Mouse (Mus musculus) limb, embryonic 12.5 days (tissue): Measurements from ENCODE around the gene Krt28. TPM values are rescaled to one million over a fixed set of nuclear protein-coding genes. Genes with fewer than 3 reads are reported as not detected.

Experiments used
- ATAC-seq: fragments of 200-750 bp; cut with Nextera tagmentation; 2 replicates; pipeline ENCODE4 v1.8.0; 2017; ENCODE audit warnings: low read depth, moderate TSS enrichment; ENCODE audit not compliant: insufficient number of reproducible peaks, insufficient read depth, low FRiP score, low TSS enrichment
- H3K27ac ChIP-seq: fragments of 300-500 bp; sonication (generic); 2 replicates; pipeline ENCODE4 v1.5.1; 2016; ENCODE audit warnings: mild to moderate bottlenecking, moderate library complexity
- H3K27me3 ChIP-seq: fragments of 300-500 bp; sonication (generic); 2 replicates; pipeline ENCODE4 v1.6.1; 2016; ENCODE audit warnings: mild to moderate bottlenecking, moderate library complexity
- H3K36me3 ChIP-seq: fragments of 300-500 bp; sonication (generic); 2 replicates; pipeline ENCODE4 v1.6.1; 2016; ENCODE audit warnings: mild to moderate bottlenecking, moderate library complexity
- H3K4me1 ChIP-seq: fragments of 300-500 bp; sonication (generic); replicated peaks from 2 replicates; pipeline ENCODE4 v1.6.1; 2016
- H3K4me2 ChIP-seq: fragments of 300-500 bp; sonication (generic); 2 replicates; pipeline ENCODE4 v1.6.1; 2016; ENCODE audit warnings: mild to moderate bottlenecking, moderate library complexity
- H3K4me3 ChIP-seq: fragments of 300-500 bp; sonication (generic); replicated peaks from 2 replicates; pipeline ENCODE4 v1.5.1; 2016; ENCODE audit warnings: mild to moderate bottlenecking
- H3K9ac ChIP-seq: fragments of 300-500 bp; sonication (generic); replicated peaks from 2 replicates; pipeline ENCODE4 v1.6.1; 2016; ENCODE audit warnings: mild to moderate bottlenecking, moderate library complexity
- H3K9me3 ChIP-seq: fragments of 300-500 bp; sonication (generic); 2 replicates; pipeline ENCODE4 v1.6.1; 2016; ENCODE audit warnings: mild to moderate bottlenecking, moderate library complexity
- WGBS: fragments of 180-500 bp; shearing (Covaris S2); methylation state at CpG from one replicate; pipeline ENCODE4 v1.1.7; 2016; 5-methylcytosine and 5-hydroxymethylcytosine counted together
- polyA plus RNA-seq: library from polyadenylated mRNA; unstranded; fragments of >200 nt; fragmentation: Nextera tagmentation; extraction: Ambion mirVana; gene quantifications from 2 replicates; pipeline ENCODE4 v1.2.1, GENCODE M21; 2016

Gene Krt28
- polyA plus RNA-seq, 1 experiment from 2014 or later: not detected

- Histone ChIP-seq H3K9ac (no peak overlapping the region), H3K4me2 (no peak overlapping the region), H3K4me1 (no peaks in the 10 kb centered on the region), H3K27ac (no peak overlapping the region), H3K9me3 (no peaks in the 10 kb centered on the region), H3K4me3 (no peak overlapping the region), H3K27me3 (peaks cover 11% of the 10 kb centered on the region; the same call in 1 of the 2 replicates), H3K36me3 (no peaks in the 10 kb centered on the region)
- ATAC-seq: no peak
- WGBS: 40% methylated on average over 10 of the region's 10 CpGs
These were observed 7.9 kb downstream of the Krt28 start for GRCm38 (mm10) chr11:99366791-99367190.

GRCm38 (mm10) chr11:99364412-99364811 lies 10.3 kb downstream of the Krt28 start:
- Histone ChIP-seq H3K9ac (no peak overlapping the region), H3K27ac (no peak overlapping the region), H3K9me3 (no peaks in the 10 kb centered on the region), H3K4me2 (no peak overlapping the region), H3K27me3 (0 out of 2 replicates have a peak, but pooled peaks cover 11% of the 10 kb centered on the region), H3K36me3 (no peaks in the 10 kb centered on the region), H3K4me1 (no peaks in the 10 kb centered on the region), H3K4me3 (no peak overlapping the region)
- 24% methylated on average over 9 of the region's 9 CpGs for WGBS
- no peak for ATAC-seq

DNA sequence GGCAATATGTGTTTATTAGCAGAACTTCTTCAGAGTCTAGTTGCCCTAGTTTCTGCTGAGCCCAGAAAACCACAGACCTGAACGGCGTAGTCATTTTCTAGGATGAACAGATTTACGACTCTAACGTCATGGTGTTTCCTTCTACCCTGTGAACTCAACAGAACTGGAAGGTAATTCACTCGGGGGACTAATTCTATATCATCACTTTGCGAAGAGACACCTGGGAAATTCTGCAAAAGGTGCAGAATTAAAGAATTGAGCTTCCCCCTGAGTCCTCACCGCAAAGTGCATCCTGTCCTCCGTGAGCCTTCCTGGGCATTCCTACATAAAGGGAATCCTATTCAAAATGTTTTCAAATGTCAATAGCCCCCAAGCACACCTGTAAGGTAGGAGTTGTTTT lies 13.3 kb downstream of the Krt28 start:
- H3K4me1 ChIP-seq: no peaks in the 10 kb centered on the region
- H3K27ac ChIP-seq: no peak overlapping the region
- no peak for ATAC-seq
- H3K27me3 ChIP-seq: 0 out of 2 replicates have a peak, but pooled peaks cover 3% of the 10 kb centered on the region
- no peaks in the 10 kb centered on the region for H3K36me3 ChIP-seq
- no peak overlapping the region for H3K4me2 ChIP-seq
- no peaks in the 10 kb centered on the region for H3K9me3 ChIP-seq
- WGBS: 80% methylated on average over 8 of the region's 8 CpGs
- H3K9ac ChIP-seq: no peak overlapping the region
- H3K4me3 ChIP-seq: no peak overlapping the region

DNA sequence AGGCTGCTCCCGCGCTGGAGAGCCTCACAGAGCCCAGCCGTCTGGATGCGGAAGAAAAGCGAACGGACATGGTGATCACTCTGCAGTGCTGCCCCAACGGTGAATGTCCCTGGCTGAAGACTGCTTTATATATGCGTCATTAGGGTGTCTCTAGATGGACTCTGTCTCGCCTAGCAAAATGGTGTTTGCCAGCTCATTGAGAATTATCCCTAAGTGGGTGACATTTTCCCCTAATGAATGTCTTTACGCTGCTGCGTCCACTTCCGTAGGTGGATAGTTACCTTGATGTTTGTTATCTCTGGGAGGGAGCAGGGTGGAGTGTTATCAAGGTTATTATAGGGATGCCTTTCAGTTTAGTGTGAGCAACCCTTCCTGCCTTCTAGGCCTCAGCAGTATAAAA lies 23.7 kb downstream of the Krt28 start, which contains the start of gene Krt27:
Gene Krt27, minus strand, starts transcription at position 101 of the 400 bp plus-strand sequence.
- H3K27me3 ChIP-seq: no peaks in the 10 kb centered on the region
- no peak within 1 kb of the TSS for H3K4me3 ChIP-seq
- H3K9me3 ChIP-seq: no peaks in the 10 kb centered on the region
- H3K4me1 ChIP-seq: no peaks in the 10 kb centered on the region
- no peaks in the 10 kb centered on the region for H3K36me3 ChIP-seq
- no peak within 1 kb of the TSS for H3K4me2 ChIP-seq
- no peak for ATAC-seq
- no peak within 1 kb of the TSS for H3K9ac ChIP-seq
- H3K27ac ChIP-seq: no peak within 1 kb of the TSS
- 73% methylated on average over 12 of the region's 12 CpGs for WGBS

- H3K9ac ChIP-seq: no peak overlapping the region
- H3K4me1 ChIP-seq: no peaks in the 10 kb centered on the region
- no peaks in the 10 kb centered on the region for H3K27me3 ChIP-seq
- WGBS: 84% methylated on average over 11 of the region's 11 CpGs
- H3K9me3 ChIP-seq: no peaks in the 10 kb centered on the region
- H3K36me3 ChIP-seq: no peaks in the 10 kb centered on the region
- no peak overlapping the region for H3K27ac ChIP-seq
- no peak for ATAC-seq
- H3K4me2 ChIP-seq: no peak overlapping the region
- H3K4me3 ChIP-seq: no peak overlapping the region
These were observed 35.3 kb downstream of the Krt28 start for GRCm38 (mm10) chr11:99339299-99339847.

GRCm38 (mm10) chr11:99337866-99338265 lies 36.8 kb downstream of the Krt28 start, which contains the start of gene Krt26:
Gene Krt26 (minus strand): TSS chr11:99337966.
- no peak within 1 kb of the TSS for H3K4me2 ChIP-seq
- no peaks in the 10 kb centered on the region for H3K27me3 ChIP-seq
- no peak within 1 kb of the TSS for H3K4me3 ChIP-seq
- no peaks in the 10 kb centered on the region for H3K36me3 ChIP-seq
- no peak within 1 kb of the TSS for H3K9ac ChIP-seq
- ATAC-seq: no peak
- WGBS: 86% methylated on average over 11 of the region's 11 CpGs
- no peaks in the 10 kb centered on the region for H3K9me3 ChIP-seq
- H3K27ac ChIP-seq: no peak within 1 kb of the TSS
- H3K4me1 ChIP-seq: no peaks in the 10 kb centered on the region

DNA sequence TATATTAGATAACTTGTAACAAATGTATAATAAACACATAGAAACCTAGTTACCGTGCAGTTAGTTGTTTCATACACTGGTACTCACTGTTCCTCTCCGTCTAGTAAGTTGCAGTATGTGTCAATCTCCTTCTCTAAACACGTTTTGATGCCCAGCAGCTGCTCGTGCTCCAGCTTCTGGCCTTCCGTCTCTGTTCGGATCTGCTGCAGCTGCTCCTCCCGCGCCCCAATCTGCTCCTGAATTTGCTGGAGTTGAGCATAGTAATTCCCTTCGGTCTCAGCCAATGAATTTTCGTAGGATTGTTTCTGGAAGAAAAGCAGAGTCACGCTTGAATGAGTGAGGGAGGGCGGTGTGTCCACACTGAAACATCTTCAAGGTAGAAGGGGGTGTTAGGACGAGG lies 41.3 kb downstream of the Krt28 start:
- no peak overlapping the region for H3K27ac ChIP-seq
- WGBS: 81% methylated on average over 13 of the region's 13 CpGs
- H3K4me3 ChIP-seq: no peak overlapping the region
- no peaks in the 10 kb centered on the region for H3K9me3 ChIP-seq
- H3K4me2 ChIP-seq: no peak overlapping the region
- H3K4me1 ChIP-seq: no peaks in the 10 kb centered on the region
- H3K36me3 ChIP-seq: no peaks in the 10 kb centered on the region
- no peak overlapping the region for H3K9ac ChIP-seq
- no peaks in the 10 kb centered on the region for H3K27me3 ChIP-seq
- no peak for ATAC-seq

- no peak for ATAC-seq
- Histone ChIP-seq H3K4me3 (no peak overlapping the region), H3K9me3 (no peaks in the 10 kb centered on the region), H3K27ac (no peak overlapping the region), H3K4me2 (no peak overlapping the region), H3K4me1 (0 out of 2 replicates have a peak, but pooled peaks cover 2% of the 10 kb centered on the region), H3K36me3 (no peaks in the 10 kb centered on the region), H3K9ac (no peak overlapping the region), H3K27me3 (no peaks in the 10 kb centered on the region)
- 71% methylated on average over 2 of the region's 2 CpGs for WGBS
These were observed 45.0 kb downstream of the Krt28 start for GRCm38 (mm10) chr11:99329655-99330054.

- 93% methylated on average over 11 of the region's 11 CpGs for WGBS
- 0 out of 2 replicates have a peak, but pooled peaks cover 2% of the 10 kb centered on the region for H3K4me1 ChIP-seq
These were observed 51.9 kb downstream of the Krt28 start, which contains the start of gene Krt25 for GRCm38 (mm10) chr11:99322851-99323250. Gene Krt25 (minus strand): TSS chr11:99322951.

DNA sequence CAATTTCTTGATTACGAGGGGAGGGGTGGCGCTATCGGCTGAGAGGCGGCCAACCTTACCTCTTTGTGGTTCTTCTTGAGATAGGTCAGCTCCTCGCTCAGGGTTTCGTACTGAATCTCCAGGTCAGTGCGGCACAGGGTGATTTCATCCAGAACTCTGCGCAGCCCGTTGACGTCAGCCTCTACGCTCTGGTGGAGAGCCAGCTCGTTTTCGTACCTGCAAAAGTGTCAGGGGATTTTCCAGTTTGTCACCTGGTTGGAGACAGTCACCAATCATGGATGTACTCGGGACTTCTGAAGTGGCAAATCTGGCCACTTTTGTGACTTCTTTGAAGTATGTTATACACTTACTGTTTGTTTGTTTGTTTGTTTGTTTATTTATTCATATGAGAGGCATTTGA lies 53.6 kb downstream of the Krt28 start:
- H3K27ac ChIP-seq: no peak overlapping the region
- 84% methylated on average over 14 of the region's 14 CpGs for WGBS
- H3K9me3 ChIP-seq: no peaks in the 10 kb centered on the region
- H3K27me3 ChIP-seq: no peaks in the 10 kb centered on the region
- no peak for ATAC-seq
- no peaks in the 10 kb centered on the region for H3K4me1 ChIP-seq
- no peak overlapping the region for H3K4me3 ChIP-seq
- no peaks in the 10 kb centered on the region for H3K36me3 ChIP-seq
- H3K9ac ChIP-seq: no peak overlapping the region
- no peak overlapping the region for H3K4me2 ChIP-seq

More at GRCm38 (mm10) chr11:99322851-99323250, 51.9 kb downstream of the Krt28 start, which contains the start of gene Krt25:
- H3K4me3 ChIP-seq: no peak within 1 kb of the TSS
- no peaks in the 10 kb centered on the region for H3K27me3 ChIP-seq
- no peaks in the 10 kb centered on the region for H3K9me3 ChIP-seq
- H3K27ac ChIP-seq: no peak within 1 kb of the TSS
- H3K4me2 ChIP-seq: no peak within 1 kb of the TSS
- H3K36me3 ChIP-seq: no peaks in the 10 kb centered on the region
- no peak for ATAC-seq
- no peak within 1 kb of the TSS for H3K9ac ChIP-seq

GRCm38 (mm10) chr11:99319127-99319526 lies 55.6 kb downstream of the Krt28 start:
- ATAC-seq: no peak
- Histone ChIP-seq H3K9me3 (no peaks in the 10 kb centered on the region), H3K36me3 (no peaks in the 10 kb centered on the region), H3K9ac (no peak overlapping the region), H3K27me3 (no peaks in the 10 kb centered on the region), H3K4me3 (no peak overlapping the region), H3K27ac (no peak overlapping the region), H3K4me2 (no peak overlapping the region), H3K4me1 (no peaks in the 10 kb centered on the region)
- 74% methylated on average over 9 of the region's 9 CpGs for WGBS

DNA sequence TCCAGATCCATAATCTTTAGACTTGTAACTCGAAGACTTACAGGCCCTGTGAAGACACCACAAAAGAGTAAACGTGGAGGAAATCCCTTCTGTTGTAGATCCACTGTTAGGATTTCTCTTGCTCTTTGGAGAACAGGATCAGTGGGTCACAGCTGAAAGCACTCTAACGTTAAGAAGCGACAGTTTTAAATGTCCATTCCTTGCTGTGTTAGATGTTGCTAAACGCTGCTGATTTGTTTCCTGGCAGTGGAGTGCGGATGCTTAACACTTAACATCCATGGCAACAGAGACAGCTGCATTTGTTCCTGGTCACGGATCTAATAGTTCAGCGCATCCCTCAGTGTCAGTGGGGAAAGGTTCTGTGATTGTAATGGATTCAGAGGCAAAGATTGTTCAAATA lies 58.2 kb downstream of the Krt28 start:
- H3K27ac ChIP-seq: no peak overlapping the region
- H3K36me3 ChIP-seq: no peaks in the 10 kb centered on the region
- H3K4me2 ChIP-seq: no peak overlapping the region
- H3K4me3 ChIP-seq: no peak overlapping the region
- no peaks in the 10 kb centered on the region for H3K27me3 ChIP-seq
- WGBS: 64% methylated on average over 8 of the region's 8 CpGs
- H3K9me3 ChIP-seq: no peaks in the 10 kb centered on the region
- no peak for ATAC-seq
- no peaks in the 10 kb centered on the region for H3K4me1 ChIP-seq
- H3K9ac ChIP-seq: no peak overlapping the region
